Mouse (Mus musculus) common myeloid progenitor, adult 5-6 weeks (primary cell): ENCODE data around the gene Dlec1. TPM values are rescaled to one million over a fixed set of nuclear protein-coding genes. Genes with fewer than 3 reads are reported as not detected.
A peak's percentile ranks its signal among the peaks of the same experiment; 100 is the strongest.

Experiments used
- ATAC-seq: replicated peaks from 2 replicates; pipeline ENCODE4 v1.8.0; 2016; ENCODE audit warnings: low read depth, mild to moderate bottlenecking, moderate TSS enrichment, inconsistent platforms; ENCODE audit not compliant: poor library complexity, severe bottlenecking
- total RNA-seq: library from RNA; stranded (forward); fragments of 200-1000, 187-1606 nt; gene quantifications from 2 replicates; pipeline ENCODE4 v1.2.3, GENCODE M21; 2017

Dlec1 gene
- not detected in 2 replicates for total RNA-seq

- peak; percentile 94 for ATAC-seq
These were observed at the start of gene Dlec1 for GRCm38 (mm10) chr9:119101992-119102782. Dlec1 (plus strand) TSS chr9:119102478.

- no peak for ATAC-seq
These were observed 48.2 kb upstream of the Dlec1 start for GRCm38 (mm10) chr9:119053964-119054576.

GRCm38 (mm10) chr9:119055336-119055735 is 46.9 kb upstream of the Dlec1 start:
- no peak for ATAC-seq

- ATAC-seq: no peak
These were observed 44.0 kb upstream of the Dlec1 start for GRCm38 (mm10) chr9:119058245-119058644.

- ATAC-seq: no peak
These were observed 41.6 kb upstream of the Dlec1 start for GRCm38 (mm10) chr9:119060701-119061100.

GRCm38 (mm10) chr9:119063036-119063644 is 39.1 kb upstream of the Dlec1 start:
- ATAC-seq: peak; percentile 60

GRCm38 (mm10) chr9:119064296-119064695 is 38.0 kb upstream of the Dlec1 start:
- peak; percentile 52; the same call in 1 of the 2 replicates for ATAC-seq

- peak; percentile 71 for ATAC-seq
These were observed 34.7 kb upstream of the Dlec1 start for GRCm38 (mm10) chr9:119067601-119068000.

- no peak for ATAC-seq
These were observed 34.0 kb upstream of the Dlec1 start for GRCm38 (mm10) chr9:119068266-119068665.

GRCm38 (mm10) chr9:119070173-119070825 is 32.0 kb upstream of the Dlec1 start:
- ATAC-seq: no peak

GRCm38 (mm10) chr9:119071786-119072185 is 30.5 kb upstream of the Dlec1 start:
- ATAC-seq: no peak

- no peak for ATAC-seq
These were observed 28.9 kb upstream of the Dlec1 start for GRCm38 (mm10) chr9:119073184-119073895.

GRCm38 (mm10) chr9:119075685-119076084 is 26.6 kb upstream of the Dlec1 start:
- 0 out of 2 replicates have a peak, but pooled peaks have one; percentile 12 for ATAC-seq

- no peak for ATAC-seq
These were observed 22.1 kb upstream of the Dlec1 start for GRCm38 (mm10) chr9:119080040-119080675.

- no peak for ATAC-seq
These were observed 20.2 kb upstream of the Dlec1 start for GRCm38 (mm10) chr9:119082039-119082438.

- ATAC-seq: no peak
These were observed 19.4 kb upstream of the Dlec1 start for GRCm38 (mm10) chr9:119082656-119083430.

GRCm38 (mm10) chr9:119083966-119084365 is 18.3 kb upstream of the Dlec1 start:
- ATAC-seq: no peak

- no peak for ATAC-seq
These were observed 15.8 kb upstream of the Dlec1 start for GRCm38 (mm10) chr9:119086451-119086850.

- ATAC-seq: no peak
These were observed 15.0 kb upstream of the Dlec1 start for GRCm38 (mm10) chr9:119087309-119087708.
